Mouse (Mus musculus) limb, embryonic 14.5 days (tissue): ENCODE results near the gene Sctr. TPM values are rescaled to one million over a fixed set of nuclear protein-coding genes. Genes with fewer than 3 reads are reported as not detected.

Experiments
- ATAC-seq: fragments of 200-750 bp; cut with Nextera tagmentation; 2 replicates; pipeline ENCODE4 v1.8.0; 2017; ENCODE audit warnings: low read depth, moderate number of reproducible peaks, moderate TSS enrichment; ENCODE audit not compliant: low FRiP score
- DNase-seq: peaks from one replicate; pipeline ENCODE4 v3.0.0-alpha.2; 2015; ENCODE audit warnings: low spot score
- H3K27ac ChIP-seq: fragments of 300-500 bp; sonication (generic); replicated peaks from 2 replicates; pipeline ENCODE4 v1.5.1; 2014; ENCODE audit warnings: low read depth, mild to moderate bottlenecking, low read length, moderate library complexity, mixed read lengths
- H3K27me3 ChIP-seq: fragments of 300-500 bp; sonication (generic); 2 replicates; pipeline ENCODE4 v1.6.1; 2014; ENCODE audit warnings: low read length, mixed read lengths; ENCODE audit not compliant: control insufficient read depth, insufficient read depth
- H3K36me3 ChIP-seq: fragments of 300-500 bp; sonication (generic); 2 replicates; pipeline ENCODE4 v1.6.1; 2014; ENCODE audit warnings: mild to moderate bottlenecking, low read length, moderate library complexity, mixed read lengths; ENCODE audit not compliant: control insufficient read depth, insufficient read depth
- H3K4me1 ChIP-seq: fragments of 300-500 bp; sonication (generic); 2 replicates; pipeline ENCODE4 v1.6.1; 2014; ENCODE audit warnings: antibody characterized with exemption, low read length, mixed read lengths; ENCODE audit not compliant: control insufficient read depth, insufficient read depth
- H3K4me2 ChIP-seq: fragments of 300-500 bp; sonication (generic); replicated peaks from 2 replicates; pipeline ENCODE4 v1.6.1; 2014; ENCODE audit warnings: low read depth, mild to moderate bottlenecking, low read length, moderate library complexity; ENCODE audit not compliant: severe bottlenecking
- H3K4me3 ChIP-seq: fragments of 300-500 bp; sonication (generic); replicated peaks from 2 replicates; pipeline ENCODE4 v1.5.1; 2014; ENCODE audit warnings: low read length
- H3K9ac ChIP-seq: fragments of 300-500 bp; sonication (generic); 2 replicates; pipeline ENCODE4 v1.6.1; 2014; ENCODE audit warnings: mild to moderate bottlenecking, low read depth, low read length, moderate library complexity; ENCODE audit not compliant: severe bottlenecking
- H3K9me3 ChIP-seq: fragments of 300-500 bp; sonication (generic); 2 replicates; pipeline ENCODE4 v1.6.1; 2016; ENCODE audit warnings: low read length; ENCODE audit not compliant: control insufficient read depth
- POLR2A ChIP-seq: fragments of 200-500 bp; IDR thresholded peaks from 2 replicates; pipeline ENCODE4 v1.8.0; 2012; ENCODE audit warnings: inconsistent platforms, mild to moderate bottlenecking, moderate library complexity, borderline replicate concordance; ENCODE audit not compliant: insufficient read depth, insufficient read length; ENCODE audit errors: extremely low read depth
- WGBS: fragments of 180-500 bp; shearing (Covaris S2); extraction: QIAGEN DNeasy Blood & Tissue Kit; methylation state at CpG from one replicate; pipeline ENCODE4 v1.1.7; 2014; 5-methylcytosine and 5-hydroxymethylcytosine counted together
- polyA plus RNA-seq, 2 experiments: library from polyadenylated mRNA; depleted of rRNA in 1 of 2; stranded (reverse) in 1 of 2; unstranded in 1 of 2; fragments of >200 nt; fragmentation: Nextera tagmentation in 1 of 2; extraction: Ambion mirVana in 1 of 2; gene quantifications; 2 replicates each; pipeline versions ENCODE4 v1.2.1 to v1.2.3; 2012 to 2014

Sctr gene
- polyA plus RNA-seq, 2 experiments: 0.29 to 0.55 TPM

DNA sequence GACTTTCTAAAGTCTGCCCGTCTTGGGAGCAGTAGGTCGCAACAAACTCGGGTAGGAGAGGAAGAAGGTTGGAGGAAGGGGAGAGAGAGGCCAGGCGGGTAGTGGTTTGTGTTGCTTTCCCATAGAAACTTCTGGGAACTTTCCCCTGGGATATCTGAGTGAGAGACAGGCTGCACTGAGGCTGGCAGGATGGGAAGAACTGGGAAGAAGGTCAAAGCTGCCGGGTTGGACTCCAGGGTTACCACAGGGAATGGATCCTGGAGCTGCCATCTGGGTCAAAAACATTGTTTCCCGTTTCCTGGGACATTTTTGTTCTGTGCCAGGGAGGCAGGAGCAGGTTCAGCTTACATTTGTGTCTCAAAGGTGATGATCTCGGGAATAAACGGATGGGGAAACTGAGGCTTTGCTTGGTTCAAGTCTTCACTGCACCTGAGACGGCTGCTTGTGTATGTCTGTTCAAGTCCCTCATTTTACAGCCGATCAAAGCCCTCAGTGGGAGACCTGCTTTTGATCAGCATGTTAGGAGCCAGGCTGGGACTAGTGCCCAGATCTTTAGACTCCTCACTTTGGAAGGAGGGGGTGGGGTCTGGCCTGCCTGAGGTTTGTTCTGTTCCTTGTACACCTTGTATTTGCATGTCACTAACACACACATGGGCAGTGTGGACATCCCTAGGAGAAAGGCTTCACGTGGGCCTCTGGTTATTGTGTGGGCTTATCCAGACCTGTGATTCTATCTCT is 1.3 kb downstream of the Sctr start:
- Histone ChIP-seq H3K27me3 (peaks cover 20% of the 10 kb centered on the region), H3K9me3 (no peaks in the 10 kb centered on the region), H3K4me3 (0 out of 2 replicates have a peak overlapping the region, but pooled peaks have one; percentile 34), H3K27ac (no peak overlapping the region), H3K4me2 (peak overlapping the region; percentile 56), H3K9ac (no peak overlapping the region), H3K36me3 (no peaks in the 10 kb centered on the region), H3K4me1 (peaks cover 3% of the 10 kb centered on the region; the same call in 1 of the 2 replicates)
- peak; percentile 22 for DNase-seq
- 22% methylated on average over 11 of the region's 11 CpGs for WGBS
- no peak for TF ChIP-seq POLR2A
- ATAC-seq: peak; percentile 35; the same call in 1 of the 2 replicates

DNA sequence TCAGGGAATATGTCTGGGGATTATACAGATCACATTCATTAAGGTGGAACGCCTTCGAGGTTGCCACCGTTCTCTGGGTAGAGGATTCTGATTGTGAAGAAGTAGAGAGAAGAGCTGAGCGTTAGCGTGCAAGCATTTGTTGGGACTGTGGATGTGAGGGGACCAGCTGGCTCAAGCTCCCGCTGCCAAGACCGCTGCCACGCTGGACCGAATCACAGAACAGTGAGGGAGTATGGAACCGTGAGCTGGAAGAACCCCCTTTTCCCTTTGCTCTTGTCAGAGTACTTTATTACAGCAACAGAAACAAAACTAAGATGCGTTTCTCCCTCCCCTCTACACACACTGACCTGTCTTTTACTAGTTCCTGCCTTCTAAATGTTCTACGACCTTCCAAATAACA is 5.9 kb downstream of the Sctr start:
- TF ChIP-seq POLR2A: no peak
- no peak for ATAC-seq
- no peak overlapping the region for H3K4me3 ChIP-seq
- H3K4me1 ChIP-seq: peaks cover 3% of the 10 kb centered on the region; the same call in 1 of the 2 replicates
- no peak overlapping the region for H3K9ac ChIP-seq
- 79% methylated on average over 12 of the region's 12 CpGs for WGBS
- H3K27me3 ChIP-seq: peaks cover 11% of the 10 kb centered on the region; the same call in 1 of the 2 replicates
- no peaks in the 10 kb centered on the region for H3K36me3 ChIP-seq
- no peak for DNase-seq
- no peaks in the 10 kb centered on the region for H3K9me3 ChIP-seq
- H3K27ac ChIP-seq: no peak overlapping the region
- H3K4me2 ChIP-seq: no peak overlapping the region

DNA sequence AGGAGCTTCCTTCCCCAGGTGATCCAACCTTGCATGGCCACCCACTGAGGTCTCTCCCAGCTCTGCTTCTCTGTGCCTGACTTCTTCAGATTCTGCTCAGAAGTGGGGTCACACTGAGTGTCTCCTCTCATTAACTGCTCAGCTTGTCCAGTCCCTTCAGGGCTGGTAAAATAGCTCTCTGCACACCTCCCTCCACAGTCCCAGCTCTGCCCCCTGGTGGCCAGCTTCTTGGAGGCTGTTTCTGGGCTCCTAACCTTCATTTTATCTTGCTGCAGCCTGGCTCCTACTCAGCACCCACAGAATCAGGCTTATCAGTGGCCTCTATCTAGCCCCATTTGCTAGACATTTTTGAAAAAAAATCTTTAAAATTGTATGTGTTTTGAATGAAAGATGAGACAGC is 6.4 kb downstream of the Sctr start:
- H3K9me3 ChIP-seq: no peaks in the 10 kb centered on the region
- no peak overlapping the region for H3K9ac ChIP-seq
- no peak overlapping the region for H3K27ac ChIP-seq
- H3K4me2 ChIP-seq: no peak overlapping the region
- H3K4me1 ChIP-seq: no peaks in the 10 kb centered on the region; the same call in 1 of the 2 replicates
- H3K27me3 ChIP-seq: peaks cover 8% of the 10 kb centered on the region; the same call in 1 of the 2 replicates
- no peak overlapping the region for H3K4me3 ChIP-seq
- H3K36me3 ChIP-seq: no peaks in the 10 kb centered on the region
- ATAC-seq (no peak), DNase-seq (no peak)
- TF ChIP-seq POLR2A: no peak

DNA sequence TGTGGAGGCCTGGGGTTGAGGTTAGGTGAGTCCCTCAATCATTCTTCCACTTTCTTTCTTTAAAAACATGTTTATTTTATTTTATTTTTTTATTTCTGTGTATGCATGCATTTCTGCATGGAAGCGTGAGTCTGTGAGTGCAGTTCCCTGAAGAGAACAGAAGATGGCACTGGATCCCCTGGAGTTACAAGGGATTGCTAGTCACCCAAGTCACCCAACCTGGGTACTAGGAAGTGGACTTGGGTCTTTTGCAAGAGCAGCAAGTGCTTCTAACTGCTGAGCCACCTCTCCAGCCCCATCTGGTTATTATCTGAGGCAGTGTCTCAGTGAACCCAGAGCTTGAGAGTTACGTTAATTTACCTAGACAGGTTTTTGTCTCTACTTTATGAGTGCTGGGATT is 9.5 kb downstream of the Sctr start:
- no peak overlapping the region for H3K4me3 ChIP-seq
- H3K4me1 ChIP-seq: no peaks in the 10 kb centered on the region
- WGBS: 83% methylated on average over 2 of the region's 2 CpGs
- H3K9me3 ChIP-seq: no peaks in the 10 kb centered on the region
- no peak for ATAC-seq
- H3K9ac ChIP-seq: no peak overlapping the region
- no peak overlapping the region for H3K4me2 ChIP-seq
- TF ChIP-seq POLR2A: no peak
- no peak overlapping the region for H3K27ac ChIP-seq
- H3K27me3 ChIP-seq: no peaks in the 10 kb centered on the region
- DNase-seq: no peak
- no peaks in the 10 kb centered on the region for H3K36me3 ChIP-seq

DNA sequence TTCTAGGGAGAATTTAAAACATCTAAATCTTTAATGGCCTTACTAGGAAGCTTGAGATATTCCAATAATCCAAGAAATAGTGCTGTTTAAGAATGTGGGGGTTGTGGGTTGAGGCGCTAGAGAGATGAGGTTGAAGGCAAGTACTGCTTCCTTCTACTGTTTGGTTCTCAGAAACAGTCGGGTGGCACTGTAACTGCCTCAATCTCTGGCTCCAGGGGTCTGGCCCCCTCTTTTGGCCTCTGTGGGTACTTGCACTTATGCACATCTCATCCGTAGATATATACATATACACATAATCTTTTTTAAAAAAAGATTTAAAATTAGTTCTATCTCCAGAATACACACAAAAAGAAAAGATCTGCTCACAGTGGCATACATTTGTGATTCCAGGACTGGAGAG is 12.2 kb downstream of the Sctr start:
- WGBS: 71% methylated on average over 3 of the region's 3 CpGs
- H3K4me2 ChIP-seq: no peak overlapping the region
- no peak overlapping the region for H3K9ac ChIP-seq
- no peaks in the 10 kb centered on the region for H3K9me3 ChIP-seq
- H3K4me3 ChIP-seq: no peak overlapping the region
- H3K27ac ChIP-seq: no peak overlapping the region
- H3K4me1 ChIP-seq: no peaks in the 10 kb centered on the region
- no peaks in the 10 kb centered on the region for H3K27me3 ChIP-seq
- no peaks in the 10 kb centered on the region for H3K36me3 ChIP-seq
- ATAC-seq (no peak), DNase-seq (no peak)
- no peak for TF ChIP-seq POLR2A
